Mouse (Mus musculus) myocyte (in vitro differentiated cells): ENCODE measurements around the gene Gm10100. TPM values are rescaled to one million over a fixed set of nuclear protein-coding genes. Genes with fewer than 3 reads are reported as not detected.
"Not testable (repeated sequence)": the region's sequence is repeated elsewhere in the genome, so short reads cannot be mapped to it uniquely, and the experiment has no call there.

Source experiments
- H3K27me3 ChIP-seq: one replicate; pipeline ENCODE4 v1.6.1; 2011; ENCODE audit not compliant: control insufficient read depth, insufficient read depth, insufficient read length
- H3K36me3 ChIP-seq: one replicate; pipeline ENCODE4 v1.6.1; 2011; ENCODE audit not compliant: control insufficient read depth, insufficient read depth
- H3K4me2 ChIP-seq: one replicate; pipeline ENCODE4 v1.6.1; 2011; ENCODE audit warnings: low read depth, control low read depth
- H3K4me3 ChIP-seq: one replicate; pipeline ENCODE4 v1.5.1; 2011; ENCODE audit warnings: mild to moderate bottlenecking, control low read depth, moderate library complexity
- H3K79me2 ChIP-seq: one replicate; pipeline ENCODE4 v1.6.1; 2011; ENCODE audit not compliant: control insufficient read depth, insufficient read depth
- H3ac ChIP-seq: one replicate; pipeline ENCODE4 v1.6.1; 2011; ENCODE audit not compliant: control insufficient read depth, insufficient read length
- CEBPB ChIP-seq: IDR thresholded peaks from 2 replicates; pipeline ENCODE4 v1.6.1; 2011; ENCODE audit warnings: mild to moderate bottlenecking, moderate library complexity; ENCODE audit not compliant: poor library complexity, insufficient read depth, severe bottlenecking
- E2F4 ChIP-seq: IDR thresholded peaks from one replicate; pipeline ENCODE4 v1.6.1; 2011; ENCODE audit warnings: mild to moderate bottlenecking, control low read depth, moderate library complexity; ENCODE audit not compliant: insufficient read depth
- MAX ChIP-seq: IDR thresholded peaks from one replicate; pipeline ENCODE4 v1.6.1; 2011; ENCODE audit warnings: low read depth, mild to moderate bottlenecking, control low read depth
- MYOD1 ChIP-seq, 3 experiments: IDR thresholded peaks; one replicate each; pipeline ENCODE4 v1.6.1; 2011; ENCODE audit warnings: control low read depth in 2 of 3, low read depth in 2 of 3, mild to moderate bottlenecking in 2 of 3, moderate library complexity in 1 of 3; ENCODE audit not compliant: insufficient read length in 2 of 3, control insufficient read depth in 1 of 3
- MYOG ChIP-seq, 3 experiments: IDR thresholded peaks; one replicate each; pipeline ENCODE4 v1.6.1; 2011; ENCODE audit warnings: control low read depth in 2 of 3, low read depth in 2 of 3, mild to moderate bottlenecking in 2 of 3; ENCODE audit not compliant: insufficient read length in 2 of 3, control insufficient read depth in 1 of 3, insufficient read depth in 1 of 3
- POLR2A ChIP-seq: IDR thresholded peaks from one replicate; pipeline ENCODE4 v1.6.1; 2011; ENCODE audit warnings: low read depth, mild to moderate bottlenecking, control low read depth, moderate library complexity; ENCODE audit not compliant: insufficient read length
- POLR2AphosphoS2 ChIP-seq: IDR thresholded peaks from one replicate; pipeline ENCODE4 v1.6.1; 2011; ENCODE audit warnings: low read depth, control low read depth; ENCODE audit not compliant: insufficient read length
- REST ChIP-seq: IDR thresholded peaks from one replicate; pipeline ENCODE4 v1.6.1; 2011; ENCODE audit warnings: mild to moderate bottlenecking, control low read depth, moderate library complexity; ENCODE audit not compliant: insufficient read depth, insufficient read length
- SRF ChIP-seq: IDR thresholded peaks from one replicate; pipeline ENCODE4 v1.6.1; 2011; ENCODE audit warnings: low read depth; ENCODE audit not compliant: control insufficient read depth, insufficient read length
- TCF12 ChIP-seq: IDR thresholded peaks from one replicate; pipeline ENCODE4 v1.6.1; 2011; ENCODE audit warnings: mild to moderate bottlenecking, control low read depth; ENCODE audit not compliant: poor library complexity, insufficient read depth, severe bottlenecking
- TCF3 ChIP-seq: IDR thresholded peaks from one replicate; pipeline ENCODE4 v1.6.1; 2011; ENCODE audit warnings: low read depth, control low read depth; ENCODE audit not compliant: insufficient read length
- USF1 ChIP-seq: IDR thresholded peaks from one replicate; pipeline ENCODE4 v1.6.1; 2011; ENCODE audit warnings: low read depth, mild to moderate bottlenecking, control low read depth, moderate library complexity
- polyA plus RNA-seq: library from polyadenylated mRNA; unstranded; fragments of >200 nt; fragmentation: generic; extraction: Trizol; gene quantifications from one replicate; pipeline ENCODE4 v1.2.1, GENCODE M21; 2012; ENCODE audit warnings: missing spikeins

Gm10100 gene
- polyA plus RNA-seq, 1 experiment = not detected

DNA sequence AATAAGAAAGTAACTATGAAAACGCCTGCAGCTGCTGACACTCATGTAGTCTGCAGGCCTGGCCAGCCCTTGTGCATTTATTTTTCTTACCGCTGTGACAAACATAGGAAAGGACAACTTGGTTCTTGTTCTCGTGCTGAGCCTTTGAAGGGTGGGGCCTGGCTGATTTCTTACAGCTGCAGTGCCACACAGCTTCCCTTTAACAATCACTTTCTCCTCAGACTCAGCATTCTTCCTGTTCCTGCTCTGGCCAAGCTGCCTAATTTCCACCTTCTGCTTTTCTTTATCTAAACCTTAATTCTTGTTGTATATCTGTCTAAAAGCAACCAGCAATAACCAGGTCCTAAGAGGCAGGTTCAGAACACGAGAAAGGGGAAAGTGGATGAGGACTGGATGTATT, 12.6 kb upstream of the Gm10100 start:
- Histone ChIP-seq H3ac (no peak overlapping the region), H3K27me3 (no peaks in the 10 kb centered on the region), H3K36me3 (no peaks in the 10 kb centered on the region), H3K4me3 (no peak overlapping the region), H3K79me2 (no peaks in the 10 kb centered on the region), H3K4me2 (no peak overlapping the region)
- TF ChIP-seq POLR2AphosphoS2 = no peak
- TF ChIP-seq TCF12 = no peak

- H3K79me2 ChIP-seq = no peaks in the 10 kb centered on the region
- H3ac ChIP-seq = no peak within 1 kb of the TSS
- no peaks in the 10 kb centered on the region for H3K27me3 ChIP-seq
- TF ChIP-seq SRF (no peak), MAX (no peak), E2F4 (no peak), REST (no peak), USF1 (no peak), POLR2AphosphoS2 (no peak), CEBPB (no peak), TCF12 (no peak), MYOD1 (IDR thresholded peaks at IDR 0.05; ENCODE audit: control insufficient read depth in 1 of 3, insufficient read length in 2 of 3, low read depth in 2 of 3) (no peak), TCF3 (no peak), MYOG (IDR thresholded peaks at IDR 0.05; ENCODE audit: control insufficient read depth in 1 of 3, insufficient read depth in 1 of 3, insufficient read length in 2 of 3, low read depth in 2 of 3) (no peak), POLR2A (no peak)
- H3K4me3 ChIP-seq = no peak within 1 kb of the TSS
- no peak within 1 kb of the TSS for H3K4me2 ChIP-seq
- H3K36me3 ChIP-seq = no peaks in the 10 kb centered on the region
These were observed 10.8 kb upstream of the Gm10100 start, which contains the start of gene Gm10142 for GRCm38 (mm10) chr10:77715507-77715906. Gene Gm10142, plus strand, starts transcription at chr10:77715807.

GRCm38 (mm10) chr10:77720299-77720698, 6.0 kb upstream of the Gm10100 start, which contains the start of gene Krtap12-1:
Gene Krtap12-1, plus strand, starts transcription at chr10:77720599.
- not testable (repeated sequence) for H3K36me3 ChIP-seq, H3K27me3 ChIP-seq, H3ac ChIP-seq, H3K4me3 ChIP-seq, H3K79me2 ChIP-seq, H3K4me2 ChIP-seq

DNA sequence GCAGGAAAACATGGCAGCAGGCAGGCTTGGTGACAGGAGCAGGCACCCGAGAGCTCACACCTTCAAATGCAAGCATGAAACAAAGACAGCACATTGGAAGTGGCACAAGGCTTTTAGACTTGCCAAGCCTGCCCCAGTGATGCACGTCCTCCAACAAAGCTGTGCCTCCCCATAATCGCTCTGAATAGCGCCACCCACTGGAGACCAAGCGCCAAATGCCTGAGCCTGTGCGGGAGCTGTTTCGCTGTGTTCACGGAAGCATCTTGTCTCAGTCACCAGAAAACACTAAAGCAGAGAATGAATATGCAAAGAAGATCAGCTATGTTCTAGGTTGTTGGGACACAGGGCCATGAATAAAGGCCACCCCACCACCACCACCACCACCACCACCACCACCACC, 1.4 kb upstream of the Gm10100 start:
- no peaks in the 10 kb centered on the region for H3K79me2 ChIP-seq
- peaks cover 9% of the 10 kb centered on the region for H3K27me3 ChIP-seq
- no peak overlapping the region for H3ac ChIP-seq
- H3K4me2 ChIP-seq = no peak overlapping the region
- H3K4me3 ChIP-seq = no peak overlapping the region
- TF ChIP-seq CEBPB (no peak), MYOD1 (IDR thresholded peaks at IDR 0.05; ENCODE audit: control insufficient read depth in 1 of 3, insufficient read length in 2 of 3, low read depth in 2 of 3) (no peak), POLR2AphosphoS2 (no peak), MAX (no peak), MYOG (IDR thresholded peaks at IDR 0.05; ENCODE audit: control insufficient read depth in 1 of 3, insufficient read depth in 1 of 3, insufficient read length in 2 of 3, low read depth in 2 of 3) (no peak), TCF12 (no peak), POLR2A (no peak), TCF3 (no peak), USF1 (no peak)
- H3K36me3 ChIP-seq = no peaks in the 10 kb centered on the region

DNA sequence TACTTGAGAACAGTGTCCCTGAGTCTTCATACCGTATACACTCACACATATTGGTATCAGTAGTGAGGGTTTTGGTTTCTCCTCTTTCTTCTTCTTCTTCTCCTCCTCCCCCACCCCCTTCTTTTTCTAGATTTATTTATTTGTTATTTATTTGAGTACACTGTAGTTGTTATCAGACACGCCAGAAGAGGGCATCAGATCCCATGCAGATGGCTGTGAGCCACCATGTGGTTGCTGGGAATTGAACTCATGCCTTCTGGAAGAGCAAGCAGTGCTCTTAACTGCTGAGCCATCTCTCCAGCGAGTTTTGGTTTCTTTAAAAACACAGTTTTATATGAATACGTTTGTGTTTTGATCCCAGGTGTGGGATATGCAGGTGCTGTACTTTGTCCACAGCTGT, 2.0 kb downstream of the Gm10100 start:
- H3ac ChIP-seq = no peak overlapping the region
- no peaks in the 10 kb centered on the region for H3K79me2 ChIP-seq
- H3K4me3 ChIP-seq = no peak overlapping the region
- TF ChIP-seq USF1 (no peak), TCF12 (no peak), MYOD1 (IDR thresholded peaks at IDR 0.05; ENCODE audit: control insufficient read depth in 1 of 3, insufficient read length in 2 of 3, low read depth in 2 of 3) (no peak), SRF (no peak), POLR2A (no peak), E2F4 (no peak)
- no peak overlapping the region for H3K4me2 ChIP-seq
- H3K36me3 ChIP-seq = no peaks in the 10 kb centered on the region
- H3K27me3 ChIP-seq = peaks cover 9% of the 10 kb centered on the region

DNA sequence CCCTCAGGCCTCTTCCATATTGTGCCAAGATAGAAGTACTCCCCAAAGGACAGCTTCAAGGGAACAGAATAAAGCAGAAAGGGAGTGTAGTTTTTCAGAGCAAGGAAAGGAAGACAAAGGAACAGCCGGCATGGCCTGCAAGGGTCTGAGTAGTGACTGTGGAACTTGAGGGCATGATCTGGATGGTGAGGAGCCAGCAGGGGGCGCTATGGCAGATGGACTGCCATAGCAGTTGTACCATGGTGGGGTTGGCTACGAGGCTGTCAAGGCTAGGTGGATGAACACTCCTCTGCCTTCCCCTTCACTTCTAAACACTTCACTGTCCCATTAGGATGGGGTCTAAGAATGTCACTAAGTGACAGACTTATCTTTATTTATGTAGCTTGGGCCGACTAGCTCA, 3.0 kb downstream of the Gm10100 start:
- no peak overlapping the region for H3K4me3 ChIP-seq
- H3K36me3 ChIP-seq = no peaks in the 10 kb centered on the region
- no peak overlapping the region for H3ac ChIP-seq
- no peak for TF ChIP-seq USF1
- TF ChIP-seq E2F4 = no peak
- TF ChIP-seq MAX = no peak
- no peak for TF ChIP-seq TCF3
- H3K27me3 ChIP-seq = peaks cover 5% of the 10 kb centered on the region
- H3K4me2 ChIP-seq = no peak overlapping the region
- no peaks in the 10 kb centered on the region for H3K79me2 ChIP-seq
